Mouse (Mus musculus): ENCODE data around the gene Prrc2b. TPM values are rescaled to one million over a fixed set of nuclear protein-coding genes. Genes with fewer than 3 reads are reported as not detected.

Gene Prrc2b
- polyA plus RNA-seq, 1 experiment from 2014 or later, result 17.7 TPM

DNA sequence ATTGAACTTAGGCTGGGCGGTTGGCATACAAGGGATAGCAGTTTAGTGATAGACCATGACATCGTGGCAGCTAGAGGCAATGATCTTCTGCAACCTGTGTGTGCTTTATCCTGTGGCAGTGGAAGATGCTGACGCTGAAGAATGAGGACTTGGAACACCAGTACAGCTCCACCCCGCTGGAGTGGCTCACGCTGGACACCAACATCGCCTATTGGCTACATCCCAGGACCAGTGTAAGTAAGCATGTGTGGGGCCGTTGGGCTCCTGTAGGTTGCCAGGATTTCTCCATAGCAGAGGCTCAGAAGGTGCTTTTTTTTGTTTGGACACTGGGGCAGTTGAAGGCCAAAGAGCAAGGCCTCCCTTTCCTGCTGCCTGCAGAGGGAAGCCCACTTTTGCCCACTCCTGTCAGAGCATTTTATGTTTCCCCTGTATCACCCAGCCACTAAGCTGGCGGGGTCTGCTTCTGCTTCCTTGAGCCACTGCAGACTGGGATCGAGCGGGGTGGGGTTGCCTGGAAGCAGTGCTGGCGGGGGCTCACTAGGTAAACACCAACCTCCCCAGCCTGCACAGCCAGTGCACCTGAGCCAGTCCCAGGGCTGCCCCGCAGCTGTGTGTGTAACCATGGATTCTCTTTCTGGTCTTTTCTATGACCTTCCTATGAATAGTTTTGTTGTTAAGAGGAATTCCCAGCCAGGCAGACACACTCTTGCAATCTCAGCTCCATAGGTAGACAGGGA lies 101.1 kb downstream of the Prrc2b start:
- ATAC-seq, result no peak
- TF ChIP-seq CTCF (IDR thresholded peaks at IDR 0.05; ENCODE audit: low read depth), result no peak
- no peaks in the 10 kb centered on the region for H3K9me3 ChIP-seq (ENCODE audit: control insufficient read depth)
- peaks cover 88% of the 10 kb centered on the region for H3K36me3 ChIP-seq (ENCODE audit: control insufficient read depth, insufficient read depth)
- WGBS, result 71% methylated on average over 12 of the region's 12 CpGs
- no peak overlapping the region for H3K4me2 ChIP-seq (replicated peaks; ENCODE audit: low read depth)
- H3K27ac ChIP-seq (ENCODE audit: low read depth, low read length), result no peak overlapping the region
- no peak overlapping the region for H3K4me3 ChIP-seq (ENCODE audit: low read depth, low read length)
- H3K9ac ChIP-seq (ENCODE audit: low read depth, low read length), result no peak overlapping the region
- H3K4me1 ChIP-seq (replicated peaks; ENCODE audit: control insufficient read depth, insufficient read depth, low read length), result no peaks in the 10 kb centered on the region; the same call in 1 of the 2 replicates
- H3K27me3 ChIP-seq (replicated peaks; ENCODE audit: control insufficient read depth, insufficient read depth, low read length), result no peaks in the 10 kb centered on the region

DNA sequence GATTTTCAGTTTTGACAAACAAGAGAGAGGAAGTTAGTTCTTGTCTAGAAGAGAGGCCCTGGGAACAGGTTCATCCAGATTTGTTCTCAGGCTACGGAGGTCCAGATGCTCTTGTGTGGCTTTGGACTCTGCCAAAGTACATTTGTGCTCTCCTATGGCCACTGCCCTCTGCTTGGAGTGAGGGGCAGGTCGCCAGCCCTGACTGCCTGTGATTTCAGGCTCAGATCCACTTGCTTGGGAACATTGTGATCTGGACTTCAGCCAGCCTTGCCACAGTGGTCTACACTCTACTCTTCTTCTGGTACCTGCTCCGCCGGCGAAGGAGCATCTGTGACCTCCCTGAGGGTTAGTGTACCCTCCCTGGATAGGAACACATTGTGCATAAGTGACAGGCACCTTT lies 101.8 kb downstream of the Prrc2b start:
- peaks cover 88% of the 10 kb centered on the region for H3K36me3 ChIP-seq (ENCODE audit: control insufficient read depth, insufficient read depth)
- no peak overlapping the region for H3K9ac ChIP-seq (ENCODE audit: low read depth, low read length)
- H3K4me2 ChIP-seq (replicated peaks; ENCODE audit: low read depth), result no peak overlapping the region
- WGBS, result 82% methylated on average over 5 of the region's 5 CpGs
- no peak overlapping the region for H3K27ac ChIP-seq (ENCODE audit: low read depth, low read length)
- no peaks in the 10 kb centered on the region for H3K9me3 ChIP-seq (ENCODE audit: control insufficient read depth)
- H3K4me1 ChIP-seq (replicated peaks; ENCODE audit: control insufficient read depth, insufficient read depth, low read length), result no peaks in the 10 kb centered on the region; the same call in 1 of the 2 replicates
- no peak for TF ChIP-seq CTCF (IDR thresholded peaks at IDR 0.05; ENCODE audit: low read depth)
- H3K27me3 ChIP-seq (replicated peaks; ENCODE audit: control insufficient read depth, insufficient read depth, low read length), result no peaks in the 10 kb centered on the region
- no peak overlapping the region for H3K4me3 ChIP-seq (ENCODE audit: low read depth, low read length)
- ATAC-seq, result no peak

DNA sequence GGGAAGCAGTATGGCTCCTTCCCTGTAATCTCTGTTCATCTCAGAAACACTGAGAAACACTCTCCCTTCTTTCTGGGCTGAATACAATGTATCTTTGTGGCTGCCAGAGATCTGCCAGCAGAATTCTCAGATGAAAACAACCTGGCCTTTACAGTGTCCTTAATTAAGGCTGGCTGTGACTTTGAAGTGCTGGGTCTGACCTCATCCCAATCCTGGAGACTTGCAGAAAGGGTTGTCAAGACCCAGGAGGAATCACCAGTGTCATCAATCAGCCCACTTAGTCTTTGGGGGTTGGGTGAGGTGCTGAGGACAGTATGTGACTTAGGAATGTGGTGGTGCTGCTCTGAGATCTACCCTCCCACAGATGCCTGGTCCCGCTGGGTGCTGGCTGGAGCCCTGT lies 102.5 kb downstream of the Prrc2b start:
- no peaks in the 10 kb centered on the region for H3K27me3 ChIP-seq (replicated peaks; ENCODE audit: control insufficient read depth, insufficient read depth, low read length)
- ATAC-seq, result no peak
- H3K36me3 ChIP-seq (ENCODE audit: control insufficient read depth, insufficient read depth), result peaks cover 87% of the 10 kb centered on the region
- no peak for TF ChIP-seq CTCF (IDR thresholded peaks at IDR 0.05; ENCODE audit: low read depth)
- no peak overlapping the region for H3K9ac ChIP-seq (ENCODE audit: low read depth, low read length)
- 0 out of 2 replicates have a peak overlapping the region, but pooled peaks have one; percentile 35 for H3K27ac ChIP-seq (ENCODE audit: low read depth, low read length)
- no peaks in the 10 kb centered on the region for H3K9me3 ChIP-seq (ENCODE audit: control insufficient read depth)
- H3K4me1 ChIP-seq (replicated peaks; ENCODE audit: control insufficient read depth, insufficient read depth, low read length), result no peaks in the 10 kb centered on the region; the same call in 1 of the 2 replicates
- no peak overlapping the region for H3K4me3 ChIP-seq (ENCODE audit: low read depth, low read length)
- no peak overlapping the region for H3K4me2 ChIP-seq (replicated peaks; ENCODE audit: low read depth)
- 94% methylated on average over 1 of the region's 1 CpGs for WGBS

DNA sequence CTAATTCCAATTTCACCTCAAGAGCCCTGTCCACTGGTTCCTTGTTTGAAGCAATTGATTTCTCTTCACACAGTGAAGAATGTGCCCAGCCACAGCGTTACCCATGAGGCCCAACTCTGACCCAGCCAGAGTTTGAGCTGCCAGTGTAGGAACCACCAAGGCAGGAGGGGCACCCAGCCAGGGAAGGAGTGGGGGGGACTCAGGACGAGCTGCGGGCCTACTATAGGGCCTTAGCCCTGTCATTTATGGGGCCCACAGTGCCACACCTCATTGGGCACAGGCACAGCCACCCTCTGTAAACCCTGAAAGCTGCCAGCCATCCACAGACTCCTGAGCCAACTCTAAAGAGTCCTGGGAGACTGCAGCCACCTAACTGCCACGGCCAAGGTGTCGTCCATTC lies 103.7 kb downstream of the Prrc2b start:
- H3K9me3 ChIP-seq (ENCODE audit: control insufficient read depth), result no peaks in the 10 kb centered on the region
- no peak overlapping the region for H3K4me3 ChIP-seq (ENCODE audit: low read depth, low read length)
- peaks cover 3% of the 10 kb centered on the region; the same call in 1 of the 2 replicates for H3K4me1 ChIP-seq (replicated peaks; ENCODE audit: control insufficient read depth, insufficient read depth, low read length)
- WGBS, result 67% methylated on average over 5 of the region's 5 CpGs
- no peaks in the 10 kb centered on the region for H3K27me3 ChIP-seq (replicated peaks; ENCODE audit: control insufficient read depth, insufficient read depth, low read length)
- no peak overlapping the region for H3K4me2 ChIP-seq (replicated peaks; ENCODE audit: low read depth)
- ATAC-seq, result no peak
- H3K36me3 ChIP-seq (ENCODE audit: control insufficient read depth, insufficient read depth), result peaks cover 80% of the 10 kb centered on the region
- H3K9ac ChIP-seq (ENCODE audit: low read depth, low read length), result no peak overlapping the region
- H3K27ac ChIP-seq (ENCODE audit: low read depth, low read length), result no peak overlapping the region
- no peak for TF ChIP-seq CTCF (IDR thresholded peaks at IDR 0.05; ENCODE audit: low read depth)

DNA sequence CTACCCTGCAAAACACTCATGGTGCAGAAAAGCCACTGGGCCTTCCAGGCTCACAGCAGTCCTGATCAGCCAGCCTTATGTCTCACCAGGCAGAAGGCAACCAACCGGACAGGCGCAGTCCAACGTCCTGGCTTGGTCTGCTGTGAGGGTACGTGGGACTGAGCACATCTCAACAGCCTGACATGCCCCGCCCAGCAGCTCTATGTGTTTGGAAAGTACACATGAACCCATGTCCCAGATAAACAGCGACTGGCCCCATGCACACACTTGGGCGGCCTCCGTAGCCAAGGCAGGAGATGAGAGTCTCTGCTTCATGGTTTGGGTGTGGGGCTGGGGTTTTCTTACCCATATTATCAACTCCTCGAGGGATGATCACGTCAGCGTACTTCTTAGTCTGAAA lies 105.4 kb downstream of the Prrc2b start:
- WGBS, result 69% methylated on average over 11 of the region's 11 CpGs
- Histone ChIP-seq H3K4me3 (ENCODE audit: low read depth, low read length) (no peak overlapping the region), H3K4me1 (replicated peaks; ENCODE audit: control insufficient read depth, insufficient read depth, low read length) (peaks cover 3% of the 10 kb centered on the region; the same call in 1 of the 2 replicates), H3K9ac (ENCODE audit: low read depth, low read length) (no peak overlapping the region), H3K27me3 (replicated peaks; ENCODE audit: control insufficient read depth, insufficient read depth, low read length) (no peaks in the 10 kb centered on the region), H3K9me3 (ENCODE audit: control insufficient read depth) (no peaks in the 10 kb centered on the region), H3K36me3 (ENCODE audit: control insufficient read depth, insufficient read depth) (peaks cover 67% of the 10 kb centered on the region), H3K4me2 (replicated peaks; ENCODE audit: low read depth) (no peak overlapping the region), H3K27ac (ENCODE audit: low read depth, low read length) (no peak overlapping the region)
- ATAC-seq, result no peak
- TF ChIP-seq CTCF (IDR thresholded peaks at IDR 0.05; ENCODE audit: low read depth), result no peak

DNA sequence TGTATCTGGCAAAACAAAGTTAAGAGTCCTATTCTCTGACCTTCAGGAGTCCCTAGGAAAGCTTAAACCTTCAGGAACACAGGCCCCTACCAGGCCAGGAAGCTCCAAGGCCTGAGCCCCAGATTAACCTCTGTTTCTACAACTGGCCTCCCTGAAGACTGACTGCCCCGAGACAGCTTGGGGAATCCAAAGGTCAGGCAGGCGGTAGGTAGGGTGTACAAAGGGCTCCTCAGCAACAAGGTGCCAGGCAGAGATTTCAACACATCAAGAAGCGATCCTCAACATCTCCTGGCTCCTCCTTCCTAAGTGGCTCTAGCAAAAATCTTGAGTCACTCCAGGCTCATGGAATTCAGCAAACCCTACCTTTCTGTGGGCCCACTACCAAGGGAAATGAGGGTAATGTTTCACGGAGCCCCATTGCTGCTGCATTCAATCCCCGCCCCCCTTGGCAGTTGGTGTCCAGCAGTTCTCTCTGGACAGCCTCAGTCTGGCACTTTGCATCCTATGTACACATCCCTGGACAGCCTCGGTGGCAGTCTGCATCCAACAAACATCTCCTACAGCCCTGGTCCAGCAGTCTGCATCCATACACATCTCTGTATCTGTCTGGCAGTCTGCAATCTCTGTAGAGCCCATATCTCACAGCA lies 108.1 kb downstream of the Prrc2b start:
- peak overlapping the region; percentile 73 for H3K9ac ChIP-seq (ENCODE audit: low read depth, low read length)
- no peaks in the 10 kb centered on the region for H3K9me3 ChIP-seq (ENCODE audit: control insufficient read depth)
- peaks cover 3% of the 10 kb centered on the region; the same call in 1 of the 2 replicates for H3K4me1 ChIP-seq (replicated peaks; ENCODE audit: control insufficient read depth, insufficient read depth, low read length)
- H3K27me3 ChIP-seq (replicated peaks; ENCODE audit: control insufficient read depth, insufficient read depth, low read length), result no peaks in the 10 kb centered on the region
- 22% methylated on average over 6 of the region's 6 CpGs for WGBS
- peaks cover 40% of the 10 kb centered on the region for H3K36me3 ChIP-seq (ENCODE audit: control insufficient read depth, insufficient read depth)
- TF ChIP-seq CTCF (IDR thresholded peaks at IDR 0.05; ENCODE audit: low read depth), result no peak
- peak; percentile 70 for ATAC-seq
- peak overlapping the region; percentile 78 for H3K27ac ChIP-seq (ENCODE audit: low read depth, low read length)
- peak overlapping the region; percentile 71 for H3K4me2 ChIP-seq (replicated peaks; ENCODE audit: low read depth)
- peak overlapping the region; percentile 77 for H3K4me3 ChIP-seq (ENCODE audit: low read depth, low read length)

Measured in intestine, postnatal 0 days (tissue).